Mouse (Mus musculus): Measurements from ENCODE around the gene Cabp4.
"Not testable (repeated sequence)": the region's sequence is repeated elsewhere in the genome, so short reads cannot be mapped to it uniquely, and the experiment has no call there.

The Cabp4 gene

DNA sequence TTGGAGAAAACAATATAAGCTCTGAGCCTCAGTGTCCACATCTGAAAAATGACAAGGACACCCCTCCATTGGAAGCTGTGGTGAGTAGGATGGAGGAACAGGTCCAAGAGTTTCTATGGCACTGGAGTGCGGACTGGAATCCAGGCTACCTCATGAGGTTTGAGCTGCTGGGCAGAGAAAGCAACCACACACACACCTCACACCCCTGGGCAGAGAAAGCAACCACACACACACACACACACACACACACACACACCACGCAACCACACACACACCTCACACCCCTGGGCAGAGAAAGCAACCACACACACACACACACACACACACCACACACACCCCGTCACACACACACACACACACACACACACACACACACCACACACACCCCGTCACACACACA, 18.6 kb downstream of the Cabp4 start:
- DNase-seq (ENCODE audit: low spot score in 2 of 2): peak in 1 of 2 experiments; percentile 43

DNA sequence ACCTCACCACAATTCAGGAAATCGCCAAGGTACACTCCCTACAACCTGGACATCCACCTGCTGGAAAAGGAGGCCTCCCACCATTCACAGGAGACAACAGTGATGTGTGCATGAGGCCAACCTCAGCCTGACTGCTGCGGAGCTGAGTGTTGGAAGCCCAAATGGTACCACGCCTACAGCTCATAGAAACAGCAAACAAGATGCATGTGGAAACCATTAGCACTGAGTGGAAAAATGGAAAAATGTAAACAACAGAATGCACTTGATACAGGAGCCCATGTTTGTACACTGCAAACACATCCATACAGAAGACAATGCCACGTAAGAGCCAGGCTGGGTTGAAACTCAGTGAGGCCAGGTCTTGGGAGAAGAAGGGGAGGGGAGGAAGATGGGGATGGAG, 19.4 kb downstream of the Cabp4 start:
- no peak for DNase-seq (ENCODE audit: low spot score in 2 of 2)

- no peak for DNase-seq (ENCODE audit: low spot score in 2 of 2)
Observed at GRCm38 (mm10) chr19:4122411-4123370, 21.1 kb downstream of the Cabp4 start.

DNA sequence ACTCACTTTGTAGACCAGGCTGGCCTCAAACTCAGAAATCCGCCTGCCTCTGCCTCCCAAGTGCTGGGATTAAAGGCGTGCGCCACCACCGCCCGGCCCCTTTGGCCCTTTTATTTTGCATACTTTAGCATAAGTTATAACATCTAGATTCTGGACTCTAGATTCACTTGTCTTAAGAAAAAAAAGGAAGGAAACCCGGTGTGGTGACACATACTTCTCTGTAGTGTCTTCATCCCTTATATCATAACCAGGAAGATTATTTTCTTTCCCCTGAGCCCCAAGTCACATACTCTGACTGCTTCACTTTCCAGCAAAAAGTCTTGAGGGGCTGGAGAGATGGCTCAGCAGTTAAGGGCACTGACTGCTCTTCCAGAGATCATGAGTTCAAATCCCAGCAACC, 21.9 kb downstream of the Cabp4 start:
- not testable (repeated sequence) for DNase-seq (ENCODE audit: low spot score in 2 of 2)

GRCm38 (mm10) chr19:4121097-4121805, 22.6 kb downstream of the Cabp4 start:
- DNase-seq (ENCODE audit: low spot score in 2 of 2): peak; percentile 97 to 98

GRCm38 (mm10) chr19:4120496-4120895, 23.3 kb downstream of the Cabp4 start:
- no peak for DNase-seq (ENCODE audit: low spot score in 2 of 2)

- DNase-seq (ENCODE audit: low spot score in 2 of 2): no peak
Observed at GRCm38 (mm10) chr19:4119716-4120487, 23.9 kb downstream of the Cabp4 start.

- no peak for DNase-seq (ENCODE audit: low spot score in 2 of 2)
Observed at GRCm38 (mm10) chr19:4118350-4118749, 25.5 kb downstream of the Cabp4 start.

- no peak for DNase-seq (ENCODE audit: low spot score in 2 of 2)
Observed at GRCm38 (mm10) chr19:4117006-4117405, 26.8 kb downstream of the Cabp4 start.

DNA sequence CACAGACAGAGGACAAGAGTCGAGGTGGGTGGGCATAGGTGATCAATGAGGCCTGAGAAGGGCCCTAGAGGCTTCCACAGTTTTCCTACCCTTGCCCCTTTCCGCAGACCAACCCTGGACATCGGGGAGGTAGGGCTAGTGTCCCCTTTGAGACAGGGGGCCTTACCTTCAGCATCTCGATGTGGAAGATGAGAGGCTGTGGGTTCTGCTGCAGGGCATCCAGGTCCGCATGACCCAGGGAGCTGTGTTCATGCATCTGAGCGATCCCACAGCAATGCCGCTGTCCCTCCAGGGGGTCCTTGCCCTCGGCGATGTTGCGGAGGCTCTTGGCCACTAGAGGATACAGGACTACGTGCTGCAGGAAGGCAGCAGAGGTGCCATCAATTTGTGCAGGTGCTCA, 28.0 kb downstream of the Cabp4 start:
- DNase-seq (ENCODE audit: low spot score in 2 of 2): no peak

GRCm38 (mm10) chr19:4115144-4115543, 28.7 kb downstream of the Cabp4 start:
- DNase-seq (ENCODE audit: low spot score in 2 of 2): no peak

- DNase-seq (ENCODE audit: low spot score in 2 of 2): no peak
Observed at GRCm38 (mm10) chr19:4114551-4114950, 29.3 kb downstream of the Cabp4 start.

GRCm38 (mm10) chr19:4113806-4114230, 30.0 kb downstream of the Cabp4 start:
- no peak for DNase-seq (ENCODE audit: low spot score in 2 of 2)

DNA sequence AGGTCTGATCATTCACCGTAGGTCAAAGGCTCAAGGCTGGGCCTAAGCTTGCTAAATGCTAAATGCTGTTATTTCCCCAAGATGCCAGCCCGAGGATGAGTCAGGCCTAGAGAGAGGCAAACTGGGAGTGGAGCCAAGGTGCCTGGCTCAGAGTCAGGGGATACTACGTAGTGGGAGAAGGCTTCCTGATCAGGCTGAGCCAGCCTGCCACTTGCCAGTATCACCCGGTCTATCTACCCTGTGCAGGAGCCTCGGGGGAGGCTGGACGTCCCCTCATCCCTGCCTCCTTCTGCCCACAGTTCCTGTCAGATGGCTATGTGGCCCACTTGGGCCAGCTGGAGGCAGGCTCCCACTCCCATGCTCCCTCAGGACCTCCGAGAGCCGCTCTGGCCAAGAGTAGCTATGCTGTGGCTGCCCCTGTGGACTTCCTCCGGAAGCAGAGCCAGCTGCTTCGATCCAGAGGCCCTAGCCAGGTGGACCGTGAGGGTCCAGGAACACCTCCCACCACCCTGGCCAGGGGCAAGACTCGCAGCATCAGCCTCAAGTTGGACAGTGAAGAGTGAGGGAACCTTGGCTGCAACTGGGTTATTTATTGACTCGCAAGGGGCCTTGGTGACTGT, 30.5 kb downstream of the Cabp4 start:
- DNase-seq (ENCODE audit: low spot score in 2 of 2): peak; percentile 85 to 86

DNA sequence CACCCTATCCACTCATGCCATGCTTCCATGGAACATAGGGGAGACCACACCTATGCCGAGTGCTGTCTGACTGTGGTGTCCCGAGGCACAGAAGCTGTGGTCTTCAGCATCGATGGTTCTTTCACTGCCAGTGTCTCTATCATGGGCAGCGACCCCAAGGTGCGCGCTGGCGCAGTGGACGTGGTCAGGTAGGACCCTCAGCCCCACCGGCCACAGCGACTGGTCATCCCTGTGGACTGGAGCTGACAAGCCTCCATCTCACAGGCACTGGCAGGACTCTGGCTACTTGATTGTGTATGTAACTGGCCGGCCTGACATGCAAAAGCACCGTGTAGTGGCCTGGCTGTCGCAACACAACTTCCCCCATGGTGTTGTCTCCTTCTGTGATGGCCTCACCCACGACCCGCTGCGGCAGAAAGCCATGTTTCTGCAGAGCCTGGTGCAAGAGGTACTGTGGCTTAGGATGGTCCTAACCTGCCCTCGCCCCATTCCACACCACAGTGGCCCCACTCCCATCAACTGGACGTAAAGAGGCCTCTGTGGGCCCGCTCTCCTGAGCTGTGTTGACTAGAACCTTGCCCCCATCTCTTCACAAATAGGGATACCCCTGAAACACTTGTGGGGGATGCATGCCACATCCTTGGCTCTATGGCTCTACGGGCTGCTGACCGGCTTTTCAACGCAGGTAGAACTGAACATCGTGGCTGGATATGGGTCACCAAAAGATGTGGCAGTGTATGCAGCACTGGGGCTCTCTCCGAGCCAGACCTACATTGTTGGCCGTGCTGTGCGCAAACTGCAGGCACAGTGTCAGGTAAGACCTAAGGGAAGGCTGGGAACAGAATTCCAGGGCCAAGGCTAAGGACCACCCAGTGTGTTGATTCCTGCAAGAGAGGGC, 31.5 kb downstream of the Cabp4 start:
- DNase-seq (ENCODE audit: low spot score in 2 of 2): no peak

- no peak for DNase-seq (ENCODE audit: low spot score in 2 of 2)
Observed at GRCm38 (mm10) chr19:4108535-4108934, 35.3 kb downstream of the Cabp4 start.

DNA sequence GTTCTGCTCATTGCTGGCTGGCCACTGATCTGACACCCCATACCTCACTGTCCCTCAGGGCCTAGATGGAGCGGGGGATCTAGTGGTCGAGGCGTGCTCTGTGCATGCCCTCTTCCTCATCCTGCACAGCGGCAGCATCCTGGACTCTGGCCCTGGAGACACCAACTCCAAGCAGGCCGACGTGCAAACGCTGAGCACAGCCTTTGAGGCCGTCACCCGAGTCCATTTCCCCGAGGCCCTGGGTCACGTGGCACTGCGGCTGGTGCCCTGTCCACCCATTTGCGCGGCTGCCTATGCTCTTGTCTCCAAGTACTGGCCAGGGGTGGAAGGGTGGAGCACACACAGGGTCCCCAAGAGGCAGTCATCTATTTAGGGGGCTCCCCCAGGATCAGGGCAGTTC, 37.2 kb downstream of the Cabp4 start:
- DNase-seq (ENCODE audit: low spot score in 2 of 2): no peak

- DNase-seq (ENCODE audit: low spot score in 2 of 2): no peak
Observed at GRCm38 (mm10) chr19:4104675-4105194, 39.1 kb downstream of the Cabp4 start.

DNA sequence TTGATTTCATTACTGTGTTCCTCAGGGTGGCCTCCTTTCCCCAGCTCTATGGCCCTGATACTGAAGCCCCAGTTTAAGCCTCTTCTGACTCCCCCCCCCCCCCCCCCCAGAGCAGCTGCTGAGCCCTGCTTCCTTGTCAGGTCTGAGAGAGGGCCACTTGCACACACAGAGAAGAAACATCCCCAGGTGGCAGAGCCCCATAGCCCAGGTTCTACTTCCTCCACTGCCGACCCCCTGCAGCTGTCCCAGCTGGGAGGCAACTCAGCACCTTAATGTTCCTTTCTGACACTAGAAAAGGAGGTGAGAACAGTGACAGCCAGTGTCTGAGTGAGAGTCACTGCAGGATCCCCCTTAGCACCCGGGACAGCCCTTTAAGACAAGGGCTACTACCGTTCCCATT, 40.0 kb downstream of the Cabp4 start:
- DNase-seq (ENCODE audit: low spot score in 2 of 2): no peak

DNA sequence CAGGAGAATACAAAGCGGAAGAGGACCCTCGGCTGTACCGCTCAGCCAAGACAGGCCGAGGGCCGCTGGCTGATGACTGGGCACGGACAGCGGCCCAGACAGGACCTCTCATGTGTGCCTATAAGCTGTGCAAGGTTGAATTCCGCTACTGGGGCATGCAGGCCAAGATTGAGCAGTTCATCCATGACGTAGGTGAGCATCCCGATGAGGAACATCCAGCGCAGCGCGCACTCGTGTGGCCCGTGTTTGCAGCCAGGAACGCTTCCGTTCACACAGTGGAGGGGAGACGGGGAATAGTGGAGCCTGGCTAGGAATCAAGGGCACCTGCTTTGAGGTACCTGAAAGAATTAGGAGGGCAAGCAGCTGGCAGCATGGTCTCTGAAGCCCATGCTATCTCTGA, 40.5 kb downstream of the Cabp4 start:
- no peak for DNase-seq (ENCODE audit: low spot score in 2 of 2)

Measured in frontal cortex, postnatal 36 days (tissue).